Mouse (Mus musculus) brain, embryonic 14.5 days (tissue): ENCODE measurements at regions not wholly inside any gene's neighbourhood (a gene's known extent, or its start where the extent isn't known, plus 50 kb on each side); places are given as distances from the start of the nearest gene placed in this dataset.

Experiments used
- DNase-seq: peaks from one replicate; pipeline ENCODE4 v3.0.0-alpha.2; 2011; ENCODE audit warnings: low read depth
- CTCF ChIP-seq: fragments of 200-500 bp; IDR thresholded peaks from 2 replicates; pipeline ENCODE4 v1.5.1; 2012; ENCODE audit warnings: inconsistent platforms, mild to moderate bottlenecking, moderate library complexity, borderline replicate concordance; ENCODE audit not compliant: insufficient read depth, insufficient read length; ENCODE audit errors: extremely low read depth
- POLR2A ChIP-seq: fragments of 200-500 bp; IDR thresholded peaks from 2 replicates; pipeline ENCODE4 v1.6.1; 2012; ENCODE audit warnings: mild to moderate bottlenecking, inconsistent platforms, borderline replicate concordance; ENCODE audit not compliant: poor library complexity, insufficient read depth, insufficient read length, severe bottlenecking; ENCODE audit errors: extremely low read depth

DNA sequence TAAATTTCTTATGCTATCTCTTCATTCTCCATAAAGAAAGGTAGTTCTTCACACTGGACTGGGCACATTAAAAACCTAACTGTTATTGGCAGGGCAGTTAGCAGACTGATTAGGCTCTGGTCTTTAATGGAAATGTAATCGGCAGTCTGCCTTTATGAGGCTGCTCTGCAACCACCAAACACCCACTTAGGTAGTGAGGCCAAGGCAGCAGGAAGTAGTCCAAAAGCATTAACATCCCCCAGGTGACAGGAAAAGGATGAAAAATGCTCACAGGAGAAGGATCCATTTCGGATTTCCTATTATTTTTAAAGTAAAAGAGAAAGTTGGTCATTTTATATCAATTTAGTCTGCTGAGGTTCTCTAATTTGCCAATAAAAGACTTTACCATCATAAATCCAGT, 528.9 kb upstream of the Dppa4 start:
- TF ChIP-seq CTCF (no peak), POLR2A (no peak)
- no peak for DNase-seq

GRCm38 (mm10) chr16:47758296-47758695, 525.2 kb upstream of the Dppa4 start:
- DNase-seq, result peak; percentile 19
- TF ChIP-seq CTCF, result no peak
- no peak for TF ChIP-seq POLR2A

GRCm38 (mm10) chr16:47765742-47766141, 517.8 kb upstream of the Dppa4 start:
- TF ChIP-seq POLR2A (no peak), CTCF (peak; percentile 44; the same call in 1 of the 2 replicates)
- peak; percentile 40 for DNase-seq

DNA sequence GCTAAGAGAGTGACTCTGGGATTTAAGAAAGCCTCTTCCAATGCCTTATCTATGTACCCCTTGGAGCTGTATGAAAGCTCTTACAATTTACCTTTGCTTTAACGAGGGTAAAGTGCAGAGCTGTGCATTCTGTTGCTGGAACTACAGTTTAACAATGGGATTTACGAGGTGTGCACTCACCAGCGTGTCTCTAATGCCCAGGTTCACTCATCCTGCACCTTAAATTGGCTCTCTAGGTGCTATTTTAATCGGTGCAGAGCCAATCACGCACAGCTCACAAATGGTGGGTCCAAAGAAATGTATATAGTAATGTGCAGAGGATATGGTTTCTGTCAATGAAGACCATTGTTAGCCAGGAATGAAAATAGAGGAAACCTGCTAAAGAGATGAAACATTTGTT, 495.0 kb upstream of the Dppa4 start:
- no peak for TF ChIP-seq CTCF
- no peak for TF ChIP-seq POLR2A
- DNase-seq, result no peak

GRCm38 (mm10) chr16:47790666-47791065, 492.9 kb upstream of the Dppa4 start:
- peak; percentile 56 for DNase-seq
- TF ChIP-seq POLR2A, result no peak
- no peak for TF ChIP-seq CTCF

DNA sequence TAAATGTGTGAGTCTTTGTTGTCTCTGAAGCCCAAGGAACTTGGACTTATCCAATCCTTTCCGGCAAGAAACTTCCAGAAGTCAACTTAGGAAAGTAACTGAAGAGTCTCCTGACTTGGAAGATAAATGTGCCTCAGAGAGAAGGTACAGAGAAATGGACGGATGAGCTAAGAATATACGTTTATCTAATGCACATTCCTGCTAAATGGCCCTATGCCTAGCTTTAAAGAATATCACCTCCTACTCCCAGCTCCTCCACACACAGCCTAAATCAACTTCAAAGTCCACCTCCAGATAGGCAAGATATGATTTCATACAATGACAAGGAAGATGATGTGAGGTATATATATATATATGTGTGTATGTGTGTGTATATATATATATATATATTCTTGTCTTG, 492.1 kb upstream of the Dppa4 start:
- no peak for TF ChIP-seq CTCF
- no peak for TF ChIP-seq POLR2A
- DNase-seq, result no peak

DNA sequence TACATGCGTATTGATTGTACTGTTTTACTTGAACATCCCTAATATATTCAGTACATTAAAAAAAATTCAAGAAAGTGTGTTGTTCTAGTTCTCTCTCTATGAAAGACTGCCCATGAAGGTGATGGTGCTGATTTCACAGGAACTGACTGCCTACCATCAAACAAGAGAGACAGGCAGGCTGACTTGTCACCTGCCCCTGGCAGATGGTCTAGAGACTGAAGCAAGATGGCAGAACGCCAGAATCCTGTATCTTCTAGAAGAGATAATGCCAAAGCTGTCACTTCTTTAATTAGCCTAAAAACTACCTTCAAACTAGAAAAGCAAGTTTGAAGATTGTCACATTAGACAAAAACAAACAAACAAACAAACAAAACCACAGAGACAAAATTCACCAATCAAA, 484.7 kb upstream of the Dppa4 start:
- peak; percentile 57 for DNase-seq
- TF ChIP-seq POLR2A, result no peak
- TF ChIP-seq CTCF, result no peak

DNA sequence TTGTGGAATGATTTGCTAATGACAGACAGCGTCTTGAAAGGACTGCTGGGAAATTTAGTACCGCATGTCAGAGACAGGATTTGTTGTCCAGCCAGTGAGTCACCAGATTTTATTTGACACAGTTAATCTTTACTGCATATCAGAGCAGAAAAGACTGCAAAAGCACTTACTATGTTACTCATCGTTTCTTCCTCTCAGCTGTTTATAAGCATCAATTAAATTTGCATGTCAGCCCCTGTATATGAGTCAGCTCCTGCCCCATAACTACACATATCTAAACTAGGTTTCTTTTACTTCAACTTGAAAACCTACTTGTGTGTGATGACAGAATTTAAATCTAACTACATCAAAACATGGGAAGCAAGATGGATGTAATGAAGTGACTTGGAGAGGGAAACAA, 440.4 kb upstream of the Dppa4 start:
- DNase-seq, result no peak
- TF ChIP-seq POLR2A (no peak), CTCF (no peak)

GRCm38 (mm10) chr16:47851631-47852030, 431.9 kb upstream of the Dppa4 start:
- no peak for TF ChIP-seq CTCF
- no peak for TF ChIP-seq POLR2A
- DNase-seq, result no peak

DNA sequence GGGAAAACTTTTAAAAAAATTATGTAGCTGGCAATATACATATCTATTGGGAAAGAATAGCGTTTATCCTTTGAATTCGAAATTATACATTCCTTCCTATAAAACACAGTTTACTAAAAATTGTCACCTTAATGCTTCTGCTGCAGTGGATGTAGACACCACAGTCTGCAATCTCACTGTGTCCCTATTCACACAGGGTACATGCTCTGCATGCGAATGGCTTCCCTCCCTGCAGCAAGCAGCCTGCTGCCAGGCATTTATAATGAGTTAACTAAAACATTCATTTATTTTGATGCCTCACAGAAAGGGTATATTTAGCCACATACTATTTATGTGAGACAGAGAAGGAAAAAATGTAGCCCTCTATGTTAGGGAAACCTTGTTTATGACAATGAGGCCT, 423.7 kb upstream of the Dppa4 start:
- TF ChIP-seq POLR2A (no peak), CTCF (no peak)
- DNase-seq, result peak; percentile 55

- TF ChIP-seq CTCF, result no peak
- TF ChIP-seq POLR2A, result no peak
Observed at GRCm38 (mm10) chr16:47875258-47875657, 408.3 kb upstream of the Dppa4 start.

DNA sequence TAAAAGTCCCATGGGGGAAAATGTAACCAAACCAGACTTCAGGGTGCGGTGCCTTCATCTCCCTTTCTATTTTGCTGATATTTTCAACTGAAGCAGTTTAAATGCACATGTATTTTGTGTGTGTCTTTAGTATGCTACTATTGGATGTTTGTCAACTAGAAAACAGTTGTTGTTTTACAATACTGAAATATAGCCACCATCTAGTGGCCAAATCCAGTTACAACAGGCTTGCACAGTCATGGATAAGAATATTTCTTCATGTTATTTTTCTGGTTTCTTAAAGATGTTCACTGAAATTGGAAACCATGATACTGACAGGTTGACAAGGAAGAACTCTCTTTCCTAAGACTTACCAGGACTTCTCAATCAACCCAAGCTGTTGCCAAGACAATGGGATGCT, 400.1 kb upstream of the Dppa4 start:
- TF ChIP-seq CTCF (0 out of 2 replicates have a peak, but pooled peaks have one; percentile 7), POLR2A (no peak)
- DNase-seq, result peak; percentile 55

More at GRCm38 (mm10) chr16:47875258-47875657, 408.3 kb upstream of the Dppa4 start:
- DNase-seq, result no peak

- DNase-seq, result no peak
- TF ChIP-seq CTCF (no peak), POLR2A (no peak)
Observed at GRCm38 (mm10) chr16:47887019-47887418, 396.5 kb upstream of the Dppa4 start.

- TF ChIP-seq POLR2A (no peak), CTCF (no peak)
- no peak for DNase-seq
Observed at GRCm38 (mm10) chr16:47900785-47901184, 382.7 kb upstream of the Dppa4 start.

DNA sequence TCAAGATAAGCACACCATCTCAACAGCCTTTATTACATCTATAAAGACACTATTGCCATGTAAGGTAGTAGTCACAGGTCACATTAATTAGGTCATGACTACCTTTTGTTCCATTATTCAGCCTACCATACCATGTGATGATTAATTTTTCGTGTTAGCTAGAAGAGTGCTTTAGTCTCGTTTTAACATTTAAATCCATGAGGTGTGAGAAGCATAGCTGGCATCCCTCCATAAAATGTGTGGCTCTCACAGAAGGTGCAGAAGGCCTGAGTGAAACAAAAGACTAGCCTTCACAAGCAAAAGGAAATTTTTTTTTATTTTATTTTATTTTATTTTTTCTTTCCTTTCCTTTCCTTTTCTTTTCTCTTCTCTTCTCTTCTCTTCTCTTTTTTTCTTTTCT, 345.5 kb upstream of the Dppa4 start:
- peak; percentile 52 for DNase-seq
- TF ChIP-seq POLR2A, result no peak
- TF ChIP-seq CTCF, result no peak
